Mouse (Mus musculus): ENCODE measurements at regions not wholly inside any gene's neighbourhood (a gene's known extent, or its start where the extent isn't known, plus 50 kb on each side); places are given as distances from the start of the nearest gene placed in this dataset.

GRCm38 (mm10) chr3:58320812-58321211 is 93.7 kb upstream of the Tsc22d2 start:
- ATAC-seq (ENCODE audit: low FRiP score): no peak

GRCm38 (mm10) chr3:58322322-58322721 is 92.2 kb upstream of the Tsc22d2 start:
- no peak overlapping the region for H3K4me2 ChIP-seq (replicated peaks)
- H3K27ac ChIP-seq: no peak overlapping the region
- H3K9me3 ChIP-seq (ENCODE audit: control insufficient read depth, low read length): no peaks in the 10 kb centered on the region
- H3K36me3 ChIP-seq (replicated peaks; ENCODE audit: control insufficient read depth, insufficient read depth): no peaks in the 10 kb centered on the region
- ATAC-seq (ENCODE audit: low FRiP score) (no peak), DNase-seq (ENCODE audit: low spot score) (no peak)
- 100% methylated on average over 1 of the region's 1 CpGs for WGBS
- no peak overlapping the region for H3K9ac ChIP-seq
- no peak overlapping the region for H3K4me3 ChIP-seq (replicated peaks; ENCODE audit: low read length)
- H3K4me1 ChIP-seq (replicated peaks; ENCODE audit: control insufficient read depth, insufficient read depth, low read length): no peaks in the 10 kb centered on the region
- H3K27me3 ChIP-seq (ENCODE audit: control insufficient read depth, insufficient read depth, low read length): no peaks in the 10 kb centered on the region

More at GRCm38 (mm10) chr3:58320812-58321211, 93.7 kb upstream of the Tsc22d2 start:
- Histone ChIP-seq H3K4me3 (replicated peaks; ENCODE audit: low read length) (no peak overlapping the region), H3K4me2 (replicated peaks) (no peak overlapping the region), H3K27me3 (ENCODE audit: control insufficient read depth, insufficient read depth, low read length) (no peaks in the 10 kb centered on the region), H3K9ac (no peak overlapping the region), H3K36me3 (replicated peaks; ENCODE audit: control insufficient read depth, insufficient read depth) (no peaks in the 10 kb centered on the region), H3K9me3 (ENCODE audit: control insufficient read depth, low read length) (no peaks in the 10 kb centered on the region), H3K27ac (no peak overlapping the region), H3K4me1 (replicated peaks; ENCODE audit: control insufficient read depth, insufficient read depth, low read length) (no peaks in the 10 kb centered on the region)
- DNase-seq (ENCODE audit: low spot score): no peak
- 75% methylated on average over 4 of the region's 4 CpGs for WGBS

GRCm38 (mm10) chr3:58327721-58328120 is 86.8 kb upstream of the Tsc22d2 start:
- no peak for ATAC-seq (ENCODE audit: low FRiP score)
- WGBS: 93% methylated on average over 2 of the region's 2 CpGs
- H3K27me3 ChIP-seq (ENCODE audit: control insufficient read depth, insufficient read depth, low read length): no peaks in the 10 kb centered on the region

GRCm38 (mm10) chr3:58330186-58330585 is 84.3 kb upstream of the Tsc22d2 start:
- no peak overlapping the region for H3K27ac ChIP-seq
- ATAC-seq (ENCODE audit: low FRiP score) (no peak), DNase-seq (ENCODE audit: low spot score) (no peak)
- no peaks in the 10 kb centered on the region for H3K9me3 ChIP-seq (ENCODE audit: control insufficient read depth, low read length)
- H3K4me3 ChIP-seq (replicated peaks; ENCODE audit: low read length): no peak overlapping the region
- no peak overlapping the region for H3K9ac ChIP-seq
- no peak overlapping the region for H3K4me2 ChIP-seq (replicated peaks)
- H3K4me1 ChIP-seq (replicated peaks; ENCODE audit: control insufficient read depth, insufficient read depth, low read length): peaks cover 3% of the 10 kb centered on the region
- WGBS: 84% methylated on average over 2 of the region's 2 CpGs
- H3K36me3 ChIP-seq (replicated peaks; ENCODE audit: control insufficient read depth, insufficient read depth): no peaks in the 10 kb centered on the region
- H3K27me3 ChIP-seq (ENCODE audit: control insufficient read depth, insufficient read depth, low read length): no peaks in the 10 kb centered on the region

More at GRCm38 (mm10) chr3:58327721-58328120, 86.8 kb upstream of the Tsc22d2 start:
- Histone ChIP-seq H3K4me2 (replicated peaks) (no peak overlapping the region), H3K9ac (no peak overlapping the region), H3K4me1 (replicated peaks; ENCODE audit: control insufficient read depth, insufficient read depth, low read length) (no peaks in the 10 kb centered on the region), H3K4me3 (replicated peaks; ENCODE audit: low read length) (no peak overlapping the region), H3K36me3 (replicated peaks; ENCODE audit: control insufficient read depth, insufficient read depth) (no peaks in the 10 kb centered on the region), H3K27ac (no peak overlapping the region), H3K9me3 (ENCODE audit: control insufficient read depth, low read length) (no peaks in the 10 kb centered on the region)
- DNase-seq (ENCODE audit: low spot score): no peak

- Histone ChIP-seq H3K4me1 (replicated peaks; ENCODE audit: control insufficient read depth, insufficient read depth, low read length) (peaks cover 12% of the 10 kb centered on the region), H3K27ac (no peak overlapping the region), H3K36me3 (replicated peaks; ENCODE audit: control insufficient read depth, insufficient read depth) (no peaks in the 10 kb centered on the region), H3K4me2 (replicated peaks) (no peak overlapping the region), H3K9me3 (ENCODE audit: control insufficient read depth, low read length) (no peaks in the 10 kb centered on the region), H3K9ac (no peak overlapping the region), H3K27me3 (ENCODE audit: control insufficient read depth, insufficient read depth, low read length) (no peaks in the 10 kb centered on the region), H3K4me3 (replicated peaks; ENCODE audit: low read length) (no peak overlapping the region)
- DNase-seq (ENCODE audit: low spot score) (no peak), ATAC-seq (ENCODE audit: low FRiP score) (no peak)
- 77% methylated on average over 7 of the region's 7 CpGs for WGBS
Observed at GRCm38 (mm10) chr3:58333997-58334396, 80.5 kb upstream of the Tsc22d2 start.

GRCm38 (mm10) chr3:58335277-58335676 is 79.2 kb upstream of the Tsc22d2 start:
- no peak overlapping the region for H3K9ac ChIP-seq
- H3K36me3 ChIP-seq (replicated peaks; ENCODE audit: control insufficient read depth, insufficient read depth): no peaks in the 10 kb centered on the region
- DNase-seq (ENCODE audit: low spot score) (no peak), ATAC-seq (ENCODE audit: low FRiP score) (no peak)
- H3K4me1 ChIP-seq (replicated peaks; ENCODE audit: control insufficient read depth, insufficient read depth, low read length): peaks cover 12% of the 10 kb centered on the region
- 54% methylated on average over 6 of the region's 6 CpGs for WGBS
- no peaks in the 10 kb centered on the region for H3K9me3 ChIP-seq (ENCODE audit: control insufficient read depth, low read length)
- no peak overlapping the region for H3K27ac ChIP-seq
- no peak overlapping the region for H3K4me3 ChIP-seq (replicated peaks; ENCODE audit: low read length)
- no peaks in the 10 kb centered on the region for H3K27me3 ChIP-seq (ENCODE audit: control insufficient read depth, insufficient read depth, low read length)
- no peak overlapping the region for H3K4me2 ChIP-seq (replicated peaks)

GRCm38 (mm10) chr3:58336135-58336534 is 78.4 kb upstream of the Tsc22d2 start:
- Histone ChIP-seq H3K4me2 (replicated peaks) (no peak overlapping the region), H3K36me3 (replicated peaks; ENCODE audit: control insufficient read depth, insufficient read depth) (no peaks in the 10 kb centered on the region), H3K4me3 (replicated peaks; ENCODE audit: low read length) (no peak overlapping the region), H3K27me3 (ENCODE audit: control insufficient read depth, insufficient read depth, low read length) (no peaks in the 10 kb centered on the region), H3K9me3 (ENCODE audit: control insufficient read depth, low read length) (no peaks in the 10 kb centered on the region), H3K27ac (no peak overlapping the region), H3K4me1 (replicated peaks; ENCODE audit: control insufficient read depth, insufficient read depth, low read length) (peaks cover 12% of the 10 kb centered on the region), H3K9ac (no peak overlapping the region)
- WGBS: 39% methylated on average over 5 of the region's 5 CpGs
- no peak for ATAC-seq (ENCODE audit: low FRiP score)
- no peak for DNase-seq (ENCODE audit: low spot score)

- no peak overlapping the region for H3K4me2 ChIP-seq (replicated peaks)
- no peaks in the 10 kb centered on the region for H3K9me3 ChIP-seq (ENCODE audit: control insufficient read depth, low read length)
- H3K27me3 ChIP-seq (ENCODE audit: control insufficient read depth, insufficient read depth, low read length): no peaks in the 10 kb centered on the region
- WGBS: 84% methylated on average over 6 of the region's 6 CpGs
- H3K4me1 ChIP-seq (replicated peaks; ENCODE audit: control insufficient read depth, insufficient read depth, low read length): peaks cover 12% of the 10 kb centered on the region
- ATAC-seq (ENCODE audit: low FRiP score) (no peak), DNase-seq (ENCODE audit: low spot score) (no peak)
- no peak overlapping the region for H3K4me3 ChIP-seq (replicated peaks; ENCODE audit: low read length)
- no peak overlapping the region for H3K9ac ChIP-seq
- H3K36me3 ChIP-seq (replicated peaks; ENCODE audit: control insufficient read depth, insufficient read depth): no peaks in the 10 kb centered on the region
- H3K27ac ChIP-seq: no peak overlapping the region
Observed at GRCm38 (mm10) chr3:58336590-58336989, 77.9 kb upstream of the Tsc22d2 start.

- no peak overlapping the region for H3K9ac ChIP-seq
- H3K4me2 ChIP-seq (replicated peaks): no peak overlapping the region
- H3K27ac ChIP-seq: no peak overlapping the region
- WGBS: 90% methylated on average over 7 of the region's 7 CpGs
- H3K36me3 ChIP-seq (replicated peaks; ENCODE audit: control insufficient read depth, insufficient read depth): no peaks in the 10 kb centered on the region
- peaks cover 12% of the 10 kb centered on the region for H3K4me1 ChIP-seq (replicated peaks; ENCODE audit: control insufficient read depth, insufficient read depth, low read length)
- no peaks in the 10 kb centered on the region for H3K27me3 ChIP-seq (ENCODE audit: control insufficient read depth, insufficient read depth, low read length)
- H3K4me3 ChIP-seq (replicated peaks; ENCODE audit: low read length): no peak overlapping the region
- ATAC-seq (ENCODE audit: low FRiP score) (no peak), DNase-seq (ENCODE audit: low spot score) (no peak)
- H3K9me3 ChIP-seq (ENCODE audit: control insufficient read depth, low read length): no peaks in the 10 kb centered on the region
Observed at GRCm38 (mm10) chr3:58338976-58339375, 75.5 kb upstream of the Tsc22d2 start.

GRCm38 (mm10) chr3:58342096-58342495 is 72.4 kb upstream of the Tsc22d2 start:
- DNase-seq (ENCODE audit: low spot score): no peak
- Histone ChIP-seq H3K9me3 (ENCODE audit: control insufficient read depth, low read length) (no peaks in the 10 kb centered on the region), H3K36me3 (replicated peaks; ENCODE audit: control insufficient read depth, insufficient read depth) (no peaks in the 10 kb centered on the region), H3K4me1 (replicated peaks; ENCODE audit: control insufficient read depth, insufficient read depth, low read length) (no peaks in the 10 kb centered on the region), H3K4me2 (replicated peaks) (no peak overlapping the region), H3K4me3 (replicated peaks; ENCODE audit: low read length) (no peak overlapping the region), H3K27me3 (ENCODE audit: control insufficient read depth, insufficient read depth, low read length) (no peaks in the 10 kb centered on the region), H3K9ac (no peak overlapping the region), H3K27ac (no peak overlapping the region)
- WGBS: 87% methylated on average over 1 of the region's 1 CpGs
- ATAC-seq (ENCODE audit: low FRiP score): no peak
